Mouse (Mus musculus) forebrain, postnatal 0 days (tissue): ENCODE measurements around the gene Hes5. TPM values are rescaled to one million over a fixed set of nuclear protein-coding genes. Genes with fewer than 3 reads are reported as not detected.

ENCODE experiments used
- ATAC-seq: fragments of 200-750 bp; cut with Nextera tagmentation; 2 replicates; pipeline ENCODE4 v1.8.0; 2017; ENCODE audit warnings: mild to moderate bottlenecking, moderate library complexity
- DNase-seq: peaks from one replicate; pipeline ENCODE4 v3.0.0-alpha.2; 2015
- H3K27ac ChIP-seq: fragments of 300-500 bp; sonication (generic); 2 replicates; pipeline ENCODE4 v1.5.1; 2014; ENCODE audit warnings: low read depth, mild to moderate bottlenecking, antibody characterized with exemption, low read length, moderate library complexity, mixed read lengths
- H3K27me3 ChIP-seq: fragments of 300-500 bp; sonication (generic); 2 replicates; pipeline ENCODE4 v1.6.1; 2014; ENCODE audit warnings: mild to moderate bottlenecking, low read length, mixed read lengths; ENCODE audit not compliant: insufficient read depth
- H3K36me3 ChIP-seq: fragments of 300-500 bp; sonication (generic); 2 replicates; pipeline ENCODE4 v1.6.1; 2014; ENCODE audit warnings: mild to moderate bottlenecking, moderate library complexity; ENCODE audit not compliant: insufficient read depth
- H3K4me1 ChIP-seq: fragments of 300-500 bp; sonication (generic); 2 replicates; pipeline ENCODE4 v1.6.1; 2014; ENCODE audit warnings: antibody characterized with exemption; ENCODE audit not compliant: insufficient read depth
- H3K4me2 ChIP-seq: fragments of 300-500 bp; sonication (generic); 2 replicates; pipeline ENCODE4 v1.6.1; 2014; ENCODE audit warnings: low read depth, mild to moderate bottlenecking, moderate library complexity
- H3K4me3 ChIP-seq: fragments of 300-500 bp; sonication (generic); 2 replicates; pipeline ENCODE4 v1.5.1; 2014; ENCODE audit warnings: low read depth, low read length, mixed read lengths
- H3K9ac ChIP-seq: fragments of 300-500 bp; sonication (generic); 2 replicates; pipeline ENCODE4 v1.6.1; 2014; ENCODE audit warnings: mild to moderate bottlenecking
- H3K9me3 ChIP-seq: fragments of 300-500 bp; sonication (generic); 2 replicates; pipeline ENCODE4 v1.6.1; 2016; ENCODE audit warnings: low read length
- CTCF ChIP-seq: sonication (generic); IDR thresholded peaks from 2 replicates; pipeline ENCODE4 v1.5.1; 2016; ENCODE audit warnings: antibody characterized with exemption, control low read depth, low read depth
- WGBS: fragments of 180-500 bp; shearing (Covaris S2); extraction: QIAGEN DNeasy Blood & Tissue Kit; methylation state at CpG from one replicate; pipeline ENCODE4 v1.1.7; 2014; 5-methylcytosine and 5-hydroxymethylcytosine counted together
- polyA plus RNA-seq: library from polyadenylated mRNA; unstranded; fragments of >200 nt; fragmentation: Nextera tagmentation; extraction: Ambion mirVana; gene quantifications from 2 replicates; pipeline ENCODE4 v1.2.1, GENCODE M21; 2015
- total RNA-seq: library from RNA; depleted of rRNA; stranded (reverse); fragments of >200 nt; gene quantifications from 2 replicates; pipeline ENCODE4 v1.2.3, GENCODE M21; 2014

Gene Hes5
- total and polyA plus RNA-seq, 2 experiments from 2014 or later: 100 to 120 TPM

DNA sequence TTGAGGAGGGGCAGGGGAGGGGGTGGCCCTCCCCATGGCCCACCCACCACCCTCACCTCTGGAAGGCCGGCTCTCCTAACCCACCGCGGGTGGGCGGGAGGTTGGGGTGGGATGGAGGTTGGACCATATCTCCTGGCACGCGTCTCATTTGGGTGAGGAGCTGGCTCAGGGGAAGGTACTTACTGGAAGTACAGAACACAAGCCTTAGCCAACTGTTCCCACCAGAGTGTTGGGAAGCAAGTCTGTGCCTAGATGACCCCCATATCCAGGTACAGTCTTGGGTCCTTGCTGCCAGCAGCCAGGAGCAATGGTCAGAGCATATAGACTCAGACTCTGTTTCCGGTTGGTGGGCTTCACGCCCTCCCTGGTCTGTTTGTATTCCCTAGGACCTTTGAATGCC lies 2.1 kb upstream of the Hes5 start:
- WGBS: 10% methylated on average over 8 of the region's 8 CpGs
- ATAC-seq: no peak

GRCm38 (mm10) chr4:154960021-154960689 lies 568 bp upstream of the Hes5 start:
- Histone ChIP-seq H3K27me3 (no peaks in the 10 kb centered on the region), H3K4me2 (peak overlapping the region; percentile 96), H3K4me1 (peaks cover 36% of the 10 kb centered on the region), H3K4me3 (peak overlapping the region; percentile 74), H3K9ac (peak overlapping the region; percentile 68), H3K9me3 (no peaks in the 10 kb centered on the region), H3K27ac (0 out of 2 replicates have a peak overlapping the region, but pooled peaks have one; percentile 70), H3K36me3 (no peaks in the 10 kb centered on the region)
- 11% methylated on average over 20 of the region's 20 CpGs for WGBS
- DNase-seq (peak; percentile 42), ATAC-seq (no peak; the same call in 1 of the 2 replicates)
- TF ChIP-seq CTCF: no peak

More for the DNA sequence above, 2.1 kb upstream of the Hes5 start:
- no peak for TF ChIP-seq CTCF
- Histone ChIP-seq H3K4me2 (peak overlapping the region; percentile 34), H3K27ac (no peak overlapping the region), H3K36me3 (no peaks in the 10 kb centered on the region), H3K9me3 (no peaks in the 10 kb centered on the region), H3K4me1 (peaks cover 32% of the 10 kb centered on the region), H3K9ac (no peak overlapping the region), H3K27me3 (no peaks in the 10 kb centered on the region), H3K4me3 (no peak overlapping the region)
- DNase-seq: no peak

DNA sequence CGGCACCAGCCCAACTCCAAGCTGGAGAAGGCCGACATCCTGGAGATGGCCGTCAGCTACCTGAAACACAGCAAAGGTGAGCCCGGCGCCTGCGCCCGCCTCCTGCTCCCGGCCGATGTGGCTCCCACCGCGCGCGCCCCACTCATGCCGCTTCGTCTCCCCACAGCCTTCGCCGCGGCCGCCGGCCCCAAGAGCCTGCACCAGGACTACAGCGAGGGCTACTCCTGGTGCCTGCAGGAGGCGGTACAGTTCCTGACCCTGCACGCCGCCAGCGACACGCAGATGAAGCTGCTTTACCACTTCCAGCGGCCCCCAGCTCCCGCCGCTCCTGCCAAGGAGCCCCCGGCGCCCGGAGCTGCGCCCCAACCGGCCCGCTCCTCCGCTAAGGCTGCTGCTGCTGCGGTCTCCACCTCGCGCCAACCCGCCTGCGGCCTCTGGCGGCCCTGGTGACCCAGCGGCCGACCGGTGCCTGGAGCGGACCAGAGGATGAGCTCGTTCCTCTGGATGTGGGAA lies 559 bp downstream of the Hes5 start:
- WGBS: 0% methylated on average over 33 of the region's 47 CpGs
- ATAC-seq (no peak), DNase-seq (no peak)
- Histone ChIP-seq H3K9ac (peak overlapping the region; percentile 68), H3K9me3 (no peaks in the 10 kb centered on the region), H3K36me3 (no peaks in the 10 kb centered on the region), H3K4me3 (peak overlapping the region; percentile 74), H3K4me1 (peaks cover 40% of the 10 kb centered on the region), H3K4me2 (peak overlapping the region; percentile 96), H3K27ac (peak overlapping the region; percentile 70), H3K27me3 (no peaks in the 10 kb centered on the region)
- TF ChIP-seq CTCF: peak; percentile 33

DNA sequence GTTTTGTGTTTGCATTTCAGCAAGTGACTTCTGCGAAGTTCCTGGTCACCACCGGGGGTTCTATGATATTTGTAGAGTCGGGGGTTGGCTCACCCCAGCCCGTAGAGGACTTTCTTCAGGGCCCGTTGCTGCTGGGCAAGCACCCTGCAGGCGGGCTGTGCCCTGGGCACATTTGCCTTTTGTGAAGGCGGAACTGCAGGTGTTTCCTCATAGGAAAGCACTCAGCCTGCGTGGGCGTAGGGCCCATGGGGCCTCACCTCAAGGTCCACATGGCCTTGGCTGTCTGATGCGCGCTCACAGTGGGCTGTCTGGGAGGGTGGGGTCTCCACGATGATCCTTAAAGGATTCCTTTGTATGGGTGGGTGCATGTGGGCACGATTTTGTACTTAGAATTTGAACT lies 1.2 kb downstream of the Hes5 start:
- Histone ChIP-seq H3K27me3 (no peaks in the 10 kb centered on the region), H3K4me3 (peak overlapping the region; percentile 74), H3K27ac (0 out of 2 replicates have a peak overlapping the region, but pooled peaks have one; percentile 70), H3K4me1 (peaks cover 40% of the 10 kb centered on the region), H3K9me3 (no peaks in the 10 kb centered on the region), H3K9ac (peak overlapping the region; percentile 68), H3K4me2 (peak overlapping the region; percentile 96), H3K36me3 (no peaks in the 10 kb centered on the region)
- 4% methylated on average over 13 of the region's 13 CpGs for WGBS
- no peak for TF ChIP-seq CTCF
- ATAC-seq: no peak
- DNase-seq: no peak

DNA sequence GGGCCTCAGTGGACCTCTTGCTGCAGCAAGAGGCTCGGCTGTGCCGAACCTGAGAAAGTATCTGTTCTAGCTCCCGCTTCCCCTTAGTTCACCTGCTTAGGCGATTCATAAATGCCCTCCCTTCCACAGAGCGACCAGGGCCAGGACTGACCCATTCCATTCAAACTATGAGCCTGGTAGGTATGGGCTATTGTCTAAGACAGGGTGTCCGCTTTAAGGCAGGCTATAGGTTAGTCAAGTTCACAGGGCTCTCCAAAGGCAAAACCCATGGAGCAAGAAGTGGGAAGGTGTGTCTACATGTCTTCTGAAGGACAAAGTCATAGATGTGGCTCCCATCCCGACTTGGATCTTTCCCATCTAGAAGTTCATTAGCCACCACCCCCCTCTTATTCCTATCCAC lies 2.0 kb downstream of the Hes5 start:
- no peak for DNase-seq
- Histone ChIP-seq H3K4me3 (peak overlapping the region; percentile 74), H3K27me3 (no peaks in the 10 kb centered on the region)

GRCm38 (mm10) chr4:154963190-154963836 lies 2.6 kb downstream of the Hes5 start:
- H3K4me1 ChIP-seq: peaks cover 31% of the 10 kb centered on the region

More for the DNA sequence above, 2.0 kb downstream of the Hes5 start:
- H3K9ac ChIP-seq: peak overlapping the region; percentile 68; the same call in 1 of the 2 replicates
- WGBS: 18% methylated on average over 7 of the region's 7 CpGs
- no peak overlapping the region for H3K27ac ChIP-seq
- H3K9me3 ChIP-seq: no peaks in the 10 kb centered on the region
- peaks cover 37% of the 10 kb centered on the region for H3K4me1 ChIP-seq
- no peak for TF ChIP-seq CTCF
- peak overlapping the region; percentile 96 for H3K4me2 ChIP-seq
- ATAC-seq: no peak
- H3K36me3 ChIP-seq: no peaks in the 10 kb centered on the region

More at GRCm38 (mm10) chr4:154963190-154963836, 2.6 kb downstream of the Hes5 start:
- no peak for TF ChIP-seq CTCF
- Histone ChIP-seq H3K4me3 (peak overlapping the region; percentile 74), H3K9me3 (no peaks in the 10 kb centered on the region), H3K4me2 (peak overlapping the region; percentile 96), H3K36me3 (no peaks in the 10 kb centered on the region), H3K27me3 (no peaks in the 10 kb centered on the region), H3K9ac (peak overlapping the region; percentile 80), H3K27ac (peak overlapping the region; percentile 92)
- ATAC-seq (no peak), DNase-seq (peak; percentile 50)
- WGBS: 7% methylated on average over 11 of the region's 11 CpGs
